Mouse (Mus musculus) erythroblast, embryonic 14.5 days (primary cell): ENCODE measurements around the gene Uhrf1bp1l.

ENCODE experiments used
- GATA1 ChIP-seq: IDR thresholded peaks from 2 replicates; pipeline ENCODE4 v1.6.1; 2012; ENCODE audit warnings: low read length, inconsistent platforms, mixed read lengths
- TAL1 ChIP-seq: IDR thresholded peaks from 3 replicates; pipeline ENCODE4 v1.6.1; 2012; ENCODE audit warnings: low read length, inconsistent platforms, mixed read lengths

GRCm38 (mm10) chr10:89720252-89720651 is 24.5 kb upstream of the Uhrf1bp1l start:
- no peak for TF ChIP-seq TAL1
- no peak for TF ChIP-seq GATA1
